Mouse (Mus musculus): ENCODE measurements around the gene Il11ra1. TPM values are rescaled to one million over a fixed set of nuclear protein-coding genes. Genes with fewer than 3 reads are reported as not detected.
"Not testable (repeated sequence)": the region's sequence is repeated elsewhere in the genome, so short reads cannot be mapped to it uniquely, and the experiment has no call there.

The Il11ra1 gene
- polyA plus RNA-seq, 1 experiment = 3.3 TPM

DNA sequence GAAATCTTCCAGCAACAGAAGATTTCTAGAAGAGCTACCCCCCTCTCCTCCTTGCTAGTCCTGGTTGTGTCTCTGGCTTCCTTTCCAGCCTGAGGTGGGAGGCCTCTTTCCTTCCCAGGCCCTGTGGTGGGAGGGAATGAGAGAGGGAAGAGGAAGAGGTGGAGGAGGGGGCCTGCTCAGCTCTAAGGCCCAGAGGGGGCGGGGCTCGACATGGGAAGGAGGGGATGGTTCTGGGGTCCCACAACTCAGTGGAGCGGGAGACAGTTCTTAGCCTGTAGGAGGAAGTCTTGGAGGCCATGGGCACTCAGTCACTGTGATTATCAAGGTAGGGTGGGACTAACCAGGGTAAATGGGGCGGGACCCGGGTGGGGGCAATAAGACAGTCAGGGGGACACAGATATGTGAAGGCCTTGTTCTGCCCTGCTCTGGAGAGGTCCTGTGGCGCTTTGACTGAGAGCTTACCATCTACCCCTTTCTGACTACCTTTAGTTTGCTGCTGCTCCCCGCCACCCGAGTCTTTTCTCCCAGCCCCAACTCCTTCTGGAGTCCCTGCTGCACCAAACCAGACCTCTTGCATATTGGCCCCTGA lies 62.4 kb downstream of the Il11ra1 start:
- Histone ChIP-seq H3K79me2 (ENCODE audit: control insufficient read depth, insufficient read depth) (no peaks in the 10 kb centered on the region), H3K36me3 (ENCODE audit: control insufficient read depth, insufficient read depth) (no peaks in the 10 kb centered on the region), H3K27me3 (ENCODE audit: control insufficient read depth, insufficient read depth, insufficient read length) (peaks cover 19% of the 10 kb centered on the region), H3K4me3 (no peak overlapping the region), H3K4me2 (ENCODE audit: low read depth) (no peak overlapping the region), H3ac (ENCODE audit: control insufficient read depth, insufficient read length) (no peak overlapping the region)
- TF ChIP-seq USF1 (IDR thresholded peaks at IDR 0.05; ENCODE audit: low read depth) (no peak), TCF3 (IDR thresholded peaks at IDR 0.05; ENCODE audit: insufficient read length, low read depth) (no peak)

DNA sequence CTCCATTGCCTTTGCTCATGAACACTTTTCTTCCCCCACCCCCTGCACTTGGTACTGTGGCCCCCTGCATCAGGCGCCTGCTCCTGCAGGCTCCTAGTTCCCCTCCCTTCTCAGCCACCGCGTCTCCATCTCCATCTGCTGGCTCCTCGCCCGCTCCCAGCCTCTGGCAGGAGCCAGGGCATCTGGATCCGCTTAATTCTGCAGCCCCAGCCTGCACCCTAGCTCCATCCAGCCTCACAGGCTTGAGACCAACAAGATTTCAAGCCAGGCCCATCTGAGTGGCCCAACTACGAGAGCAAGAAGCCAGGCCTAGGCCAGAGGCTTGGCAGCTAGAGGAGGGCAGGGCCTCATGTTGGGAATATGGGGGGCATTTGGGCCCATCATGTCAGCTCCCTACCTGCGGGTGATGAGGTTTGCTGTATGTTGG lies 62.9 kb downstream of the Il11ra1 start:
- H3K79me2 ChIP-seq (ENCODE audit: control insufficient read depth, insufficient read depth); H3K36me3 ChIP-seq (ENCODE audit: control insufficient read depth, insufficient read depth); H3K4me3 ChIP-seq; H3K4me2 ChIP-seq (ENCODE audit: low read depth); H3ac ChIP-seq (ENCODE audit: control insufficient read depth, insufficient read length): not testable (repeated sequence)
- H3K27me3 ChIP-seq (ENCODE audit: control insufficient read depth, insufficient read depth, insufficient read length) = peaks cover 19% of the 10 kb centered on the region

DNA sequence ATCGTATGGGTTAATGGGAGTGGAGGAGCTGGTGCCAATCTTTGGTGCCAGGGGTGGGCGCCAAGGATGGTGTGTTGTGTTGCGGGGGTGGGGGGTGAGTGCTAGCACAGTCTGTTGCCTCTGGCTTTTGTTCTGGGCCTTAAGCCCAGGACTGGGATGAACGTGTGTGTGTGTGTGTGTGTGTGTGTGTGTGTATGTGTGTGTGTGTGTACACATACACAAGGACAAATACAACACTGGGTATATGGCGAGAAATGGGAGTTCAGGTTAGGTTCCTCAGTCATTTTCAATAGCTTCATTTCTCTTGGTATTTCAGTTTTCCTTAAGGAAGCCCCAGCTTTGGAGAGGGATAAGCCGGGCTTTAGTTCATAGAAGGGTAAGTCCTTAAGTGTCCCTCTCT lies 63.4 kb downstream of the Il11ra1 start:
- not testable (repeated sequence) for H3ac ChIP-seq (ENCODE audit: control insufficient read depth, insufficient read length); H3K79me2 ChIP-seq (ENCODE audit: control insufficient read depth, insufficient read depth); H3K36me3 ChIP-seq (ENCODE audit: control insufficient read depth, insufficient read depth); H3K4me3 ChIP-seq; H3K4me2 ChIP-seq (ENCODE audit: low read depth)
- peaks cover 24% of the 10 kb centered on the region for H3K27me3 ChIP-seq (ENCODE audit: control insufficient read depth, insufficient read depth, insufficient read length)

DNA sequence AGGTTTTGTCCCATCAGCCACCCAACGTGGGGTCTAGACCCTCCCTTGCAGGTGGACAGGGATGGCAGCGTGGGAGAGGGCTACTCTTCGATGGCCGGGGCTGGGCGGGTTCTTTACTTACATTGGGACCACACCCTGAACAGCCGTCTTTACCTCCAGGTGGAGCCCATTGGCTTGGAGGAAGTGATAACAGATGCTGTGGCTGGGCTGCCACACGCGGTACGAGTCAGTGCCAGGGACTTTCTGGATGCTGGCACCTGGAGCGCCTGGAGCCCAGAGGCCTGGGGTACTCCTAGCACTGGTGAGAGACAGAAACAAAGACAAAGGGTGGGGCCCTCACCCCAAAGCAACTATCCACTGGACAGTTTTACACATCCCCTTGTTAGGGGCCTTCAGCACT lies 67.5 kb downstream of the Il11ra1 start:
- peaks cover 26% of the 10 kb centered on the region for H3K27me3 ChIP-seq (ENCODE audit: control insufficient read depth, insufficient read depth, insufficient read length)
- H3K36me3 ChIP-seq (ENCODE audit: control insufficient read depth, insufficient read depth); H3ac ChIP-seq (ENCODE audit: control insufficient read depth, insufficient read length); H3K4me3 ChIP-seq; H3K79me2 ChIP-seq (ENCODE audit: control insufficient read depth, insufficient read depth); H3K4me2 ChIP-seq (ENCODE audit: low read depth): not testable (repeated sequence)

DNA sequence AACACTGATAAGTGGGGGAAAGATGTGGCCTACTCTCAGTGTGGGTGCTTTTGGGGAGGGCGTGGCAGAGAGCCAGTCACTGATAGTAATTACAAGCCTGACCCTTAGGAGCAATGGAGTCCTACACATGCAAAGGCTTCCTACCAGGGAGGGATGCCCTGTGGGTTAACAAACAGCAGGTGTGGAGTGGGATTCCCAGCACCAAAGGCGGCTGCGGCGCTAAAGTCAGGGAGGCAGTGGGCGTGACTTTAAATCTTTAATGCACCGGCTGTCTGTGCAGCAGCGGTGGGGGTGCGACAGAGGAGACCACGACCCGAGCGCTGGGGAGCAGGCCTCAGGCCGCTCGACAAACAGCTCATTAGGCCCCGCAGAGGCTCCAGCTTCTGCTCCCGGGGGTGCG lies 73.2 kb downstream of the Il11ra1 start:
- H3K4me3 ChIP-seq; H3K79me2 ChIP-seq (ENCODE audit: control insufficient read depth, insufficient read depth); H3ac ChIP-seq (ENCODE audit: control insufficient read depth, insufficient read length); H3K4me2 ChIP-seq (ENCODE audit: low read depth); H3K27me3 ChIP-seq (ENCODE audit: control insufficient read depth, insufficient read depth, insufficient read length); H3K36me3 ChIP-seq (ENCODE audit: control insufficient read depth, insufficient read depth): not testable (repeated sequence)

DNA sequence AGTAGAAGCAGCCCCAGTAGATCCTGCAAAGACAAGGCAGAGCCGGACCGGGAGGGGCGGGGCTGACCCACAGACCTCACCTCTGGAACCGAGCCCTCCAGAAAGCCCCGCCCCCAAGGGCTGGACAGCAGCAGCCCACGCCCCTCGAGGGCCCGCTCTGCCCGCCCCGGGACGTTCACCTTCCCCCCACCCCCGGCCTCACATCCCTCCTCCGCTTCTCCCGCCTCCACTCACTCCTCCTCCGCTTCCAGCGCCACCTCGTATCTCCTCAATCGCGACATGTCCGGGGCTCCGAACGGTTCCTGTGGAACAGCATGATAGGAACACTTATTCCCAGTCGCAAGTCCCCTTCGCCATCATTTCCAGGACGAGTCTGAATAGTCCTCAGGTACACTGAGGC lies 73.7 kb downstream of the Il11ra1 start:
- H3K36me3 ChIP-seq (ENCODE audit: control insufficient read depth, insufficient read depth); H3K4me2 ChIP-seq (ENCODE audit: low read depth); H3ac ChIP-seq (ENCODE audit: control insufficient read depth, insufficient read length); H3K27me3 ChIP-seq (ENCODE audit: control insufficient read depth, insufficient read depth, insufficient read length); H3K4me3 ChIP-seq; H3K79me2 ChIP-seq (ENCODE audit: control insufficient read depth, insufficient read depth): not testable (repeated sequence)

DNA sequence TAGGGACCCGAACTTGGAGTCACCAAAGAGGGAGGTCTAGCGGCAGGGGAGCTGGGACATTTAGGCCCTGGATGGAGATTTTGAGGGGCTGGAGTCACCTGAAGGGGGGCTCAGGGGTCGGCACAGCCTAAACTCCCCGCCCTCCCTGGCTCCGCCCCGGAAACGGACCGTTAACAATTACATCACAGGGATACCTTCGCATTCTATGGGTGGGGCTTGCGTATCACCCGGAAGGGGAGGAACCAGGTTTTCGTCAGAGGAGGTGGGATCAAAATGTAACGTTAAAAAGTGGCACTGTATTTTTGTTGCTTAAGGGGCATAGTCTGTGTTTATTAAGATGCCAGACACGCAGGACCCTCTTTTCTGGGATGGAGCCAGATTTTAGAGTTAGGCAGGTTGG lies 74.2 kb downstream of the Il11ra1 start, which contains the start of gene Ccl27a:
TSS of gene Ccl27a (minus strand) at position 246 of the 400 bp plus-strand sequence.
- not testable (repeated sequence) for H3ac ChIP-seq (ENCODE audit: control insufficient read depth, insufficient read length); H3K79me2 ChIP-seq (ENCODE audit: control insufficient read depth, insufficient read depth); H3K27me3 ChIP-seq (ENCODE audit: control insufficient read depth, insufficient read depth, insufficient read length); H3K36me3 ChIP-seq (ENCODE audit: control insufficient read depth, insufficient read depth); H3K4me3 ChIP-seq; H3K4me2 ChIP-seq (ENCODE audit: low read depth)

DNA sequence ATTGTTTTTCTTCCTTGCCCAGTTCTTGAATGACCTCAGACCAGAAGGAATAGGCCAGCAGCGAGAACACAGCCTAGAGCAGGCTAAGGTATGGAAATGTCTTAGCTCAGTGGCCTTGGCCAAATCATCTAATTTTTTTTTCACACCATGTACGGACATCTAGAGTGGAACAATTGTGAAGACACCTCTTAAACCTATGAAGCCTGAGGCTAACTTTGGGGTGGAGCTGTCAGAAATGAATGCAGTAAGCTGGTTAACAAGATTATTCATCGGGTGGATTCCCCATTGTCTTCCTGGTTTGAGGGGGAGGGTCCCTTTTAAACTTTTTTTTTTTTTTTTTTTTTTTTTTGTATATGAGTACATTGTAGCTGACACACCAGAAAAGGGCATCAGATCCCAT lies 74.7 kb downstream of the Il11ra1 start:
- H3K4me3 ChIP-seq; H3K36me3 ChIP-seq (ENCODE audit: control insufficient read depth, insufficient read depth); H3K79me2 ChIP-seq (ENCODE audit: control insufficient read depth, insufficient read depth); H3ac ChIP-seq (ENCODE audit: control insufficient read depth, insufficient read length); H3K27me3 ChIP-seq (ENCODE audit: control insufficient read depth, insufficient read depth, insufficient read length); H3K4me2 ChIP-seq (ENCODE audit: low read depth): not testable (repeated sequence)

DNA sequence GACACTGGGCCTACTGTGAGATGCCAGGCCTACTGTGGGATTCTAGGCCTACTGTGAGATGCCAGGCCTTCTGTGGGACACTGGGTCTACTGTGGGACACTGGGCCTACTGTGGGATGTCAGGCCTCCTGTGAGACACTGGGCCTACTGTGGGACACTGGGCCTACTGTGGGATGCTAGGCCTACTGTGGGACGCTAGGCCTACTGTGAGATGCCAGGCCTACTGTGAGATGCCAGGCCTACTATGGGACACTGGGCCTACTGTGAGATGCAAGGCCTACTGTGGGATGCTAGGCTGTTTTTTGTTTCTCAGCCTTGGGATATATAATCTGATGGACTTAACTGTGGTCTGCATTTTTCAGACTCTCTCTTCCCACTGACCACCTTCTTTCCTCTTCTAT lies 76.1 kb downstream of the Il11ra1 start:
- H3K36me3 ChIP-seq (ENCODE audit: control insufficient read depth, insufficient read depth); H3K4me3 ChIP-seq; H3K79me2 ChIP-seq (ENCODE audit: control insufficient read depth, insufficient read depth); H3ac ChIP-seq (ENCODE audit: control insufficient read depth, insufficient read length); H3K4me2 ChIP-seq (ENCODE audit: low read depth); H3K27me3 ChIP-seq (ENCODE audit: control insufficient read depth, insufficient read depth, insufficient read length): not testable (repeated sequence)

DNA sequence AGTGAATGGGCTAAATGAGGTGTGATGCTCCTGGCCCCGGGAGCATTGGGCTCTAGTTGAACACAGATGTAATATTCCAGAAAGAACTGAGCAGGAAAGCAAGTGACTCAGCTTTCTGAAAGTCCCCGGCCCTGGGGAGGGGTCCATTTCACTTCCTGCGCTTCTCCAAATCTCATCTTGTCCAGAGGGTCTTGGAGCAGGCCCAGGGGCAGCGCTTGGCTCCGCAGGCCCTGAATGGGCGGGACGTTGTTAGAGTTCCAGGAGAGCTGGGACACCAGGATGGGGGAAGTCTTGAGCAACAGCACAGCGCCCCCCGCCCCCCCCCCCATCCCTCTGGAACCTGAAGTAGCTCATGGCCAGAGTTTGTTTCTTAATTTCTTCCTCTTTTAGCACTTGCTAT lies 81.5 kb downstream of the Il11ra1 start:
- H3K27me3 ChIP-seq (ENCODE audit: control insufficient read depth, insufficient read depth, insufficient read length); H3K79me2 ChIP-seq (ENCODE audit: control insufficient read depth, insufficient read depth); H3K4me3 ChIP-seq; H3K36me3 ChIP-seq (ENCODE audit: control insufficient read depth, insufficient read depth); H3ac ChIP-seq (ENCODE audit: control insufficient read depth, insufficient read length); H3K4me2 ChIP-seq (ENCODE audit: low read depth): not testable (repeated sequence)

DNA sequence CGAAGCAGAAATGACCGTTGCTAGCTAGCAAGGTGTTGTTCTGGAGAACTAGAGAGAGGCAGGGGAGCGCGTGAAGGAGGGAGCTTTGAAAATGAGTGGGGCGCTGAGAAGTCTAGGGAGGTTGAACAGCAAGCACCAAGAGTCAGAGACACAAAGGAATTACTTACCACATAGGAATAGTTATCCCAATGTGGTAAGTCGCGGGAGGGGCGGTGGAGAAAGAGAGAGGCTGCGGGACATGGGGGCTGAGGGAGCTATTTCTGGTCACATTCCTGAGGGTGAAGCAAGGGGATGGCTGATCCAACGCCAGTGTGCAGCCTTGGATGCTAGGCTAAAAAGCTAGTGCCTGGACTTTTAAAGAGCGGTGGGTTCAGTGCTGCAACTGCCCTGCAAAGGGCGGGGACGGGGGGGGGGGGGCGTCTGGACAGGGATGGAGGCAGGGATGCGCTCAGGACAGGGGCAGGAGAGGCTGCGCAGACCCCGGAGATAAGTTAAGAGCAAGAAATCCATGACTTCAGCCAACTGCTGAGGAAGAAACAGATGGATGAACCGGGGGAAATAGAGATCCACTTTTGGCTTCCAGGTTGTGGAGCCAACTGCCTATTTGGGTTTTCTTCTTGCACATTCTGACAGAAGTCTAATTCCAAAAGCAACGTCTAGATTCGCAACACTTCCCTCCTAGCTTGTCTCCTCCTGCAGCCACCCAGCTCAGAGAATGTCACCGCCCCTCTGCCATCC lies 82.1 kb downstream of the Il11ra1 start:
- H3K79me2 ChIP-seq (ENCODE audit: control insufficient read depth, insufficient read depth); H3K27me3 ChIP-seq (ENCODE audit: control insufficient read depth, insufficient read depth, insufficient read length); H3K4me2 ChIP-seq (ENCODE audit: low read depth); H3K4me3 ChIP-seq; H3ac ChIP-seq (ENCODE audit: control insufficient read depth, insufficient read length); H3K36me3 ChIP-seq (ENCODE audit: control insufficient read depth, insufficient read depth): not testable (repeated sequence)

DNA sequence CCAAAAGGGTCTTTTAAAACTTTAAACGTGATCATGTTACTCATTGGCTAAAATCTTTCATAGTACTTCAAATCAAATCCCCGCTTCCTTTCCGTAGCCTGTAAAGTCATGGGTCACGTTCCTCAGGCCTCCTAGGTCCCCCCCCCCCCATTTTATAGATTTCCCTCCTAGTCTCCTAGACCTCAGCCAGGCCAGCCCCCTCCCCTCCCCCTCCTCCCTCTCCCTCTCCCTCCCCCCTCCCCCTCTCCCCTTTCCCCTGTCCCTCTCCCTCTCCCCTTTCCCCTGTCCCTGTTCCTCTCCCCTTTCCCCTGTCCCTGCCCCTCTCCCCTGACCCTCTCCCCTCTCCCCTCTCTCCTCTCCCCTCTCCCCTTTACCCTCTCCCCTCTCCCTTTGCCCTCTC lies 82.9 kb downstream of the Il11ra1 start:
- H3K27me3 ChIP-seq (ENCODE audit: control insufficient read depth, insufficient read depth, insufficient read length) = not testable (repeated sequence)

DNA sequence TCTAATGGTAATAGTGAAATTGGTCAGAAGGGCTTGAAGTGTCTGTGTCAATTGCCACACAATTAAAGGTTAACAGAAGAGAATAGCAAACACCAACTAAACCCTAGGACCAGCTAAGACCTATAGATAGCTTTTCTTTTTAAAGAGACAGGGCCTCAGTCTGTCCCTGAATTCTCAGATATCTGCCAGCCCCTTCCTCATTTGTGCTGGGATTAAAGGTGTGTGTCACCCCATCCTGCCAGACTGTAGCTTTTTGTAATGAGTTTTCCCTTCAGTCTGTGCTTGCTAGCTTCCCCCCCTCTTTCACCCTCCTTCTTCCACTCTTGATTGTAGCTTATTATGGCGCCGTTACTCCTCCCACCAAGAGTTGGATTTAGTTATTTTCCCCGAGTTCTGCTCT lies 83.4 kb downstream of the Il11ra1 start:
- H3K27me3 ChIP-seq (ENCODE audit: control insufficient read depth, insufficient read depth, insufficient read length) = not testable (repeated sequence)

More for the DNA sequence above, 82.9 kb downstream of the Il11ra1 start:
- H3K79me2 ChIP-seq (ENCODE audit: control insufficient read depth, insufficient read depth); H3ac ChIP-seq (ENCODE audit: control insufficient read depth, insufficient read length); H3K4me3 ChIP-seq; H3K4me2 ChIP-seq (ENCODE audit: low read depth); H3K36me3 ChIP-seq (ENCODE audit: control insufficient read depth, insufficient read depth): not testable (repeated sequence)

More for the DNA sequence above, 83.4 kb downstream of the Il11ra1 start:
- not testable (repeated sequence) for H3K4me2 ChIP-seq (ENCODE audit: low read depth); H3K36me3 ChIP-seq (ENCODE audit: control insufficient read depth, insufficient read depth); H3ac ChIP-seq (ENCODE audit: control insufficient read depth, insufficient read length); H3K79me2 ChIP-seq (ENCODE audit: control insufficient read depth, insufficient read depth); H3K4me3 ChIP-seq

Data from myocyte (in vitro differentiated cells).